Comparison of ENCODE assay signal across 15 mouse cellular contexts in the genomic region with DNA sequence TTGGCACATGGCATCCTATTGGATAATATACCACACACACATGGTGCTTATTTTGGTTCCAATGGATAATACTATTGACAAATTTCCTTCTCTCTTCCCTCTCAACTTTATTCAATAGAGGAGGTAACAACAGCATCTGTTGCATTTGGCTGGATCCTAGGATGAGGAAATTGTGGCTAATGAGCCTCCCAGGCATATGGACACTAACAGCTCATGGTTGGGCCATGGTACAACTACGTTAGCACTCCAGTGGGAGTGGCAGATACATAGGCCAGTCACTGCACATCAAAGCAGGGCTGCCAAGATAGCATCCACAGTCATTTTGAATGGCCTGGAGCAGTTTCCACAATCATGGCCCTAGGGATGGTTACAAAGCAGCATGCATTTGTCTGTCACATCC.
DNase-seq lines count a peak whose midpoint lies in the region; ATAC-seq lines count a peak whose summit lies in the region.
"Had no signal": no experiment of that assay in that cellular context is flagged by ENCODE, and none has a peak within 500 bp of the region (broad histone marks: within the 10 kb centered on the region; RNA-seq: fewer than 3 reads in every experiment).

No protein-coding gene starts in this region.

- no peak overlapping the region for H3K27ac ChIP-seq in forebrain, embryonic 14.5 days (ENCODE audit: low read depth, low read length)
- H3K27ac ChIP-seq in forebrain, embryonic 12.5 days: no peak overlapping the region
- no peak overlapping the region for H3K27ac ChIP-seq in midbrain, embryonic 14.5 days (replicated peaks; ENCODE audit: low read depth, low read length)
- no peak overlapping the region for H3K27ac ChIP-seq in midbrain, embryonic 10.5 days (replicated peaks)
- H3K27ac ChIP-seq in forebrain, embryonic 16.5 days (ENCODE audit: low read length): no peak overlapping the region
- H3K27ac ChIP-seq: embryonic facial prominence, embryonic 13.5 days; limb, embryonic 12.5 days; liver, embryonic 13.5 days; lung, embryonic 15.5 days had no signal

- H3K9ac ChIP-seq in forebrain, embryonic 14.5 days (ENCODE audit: low read length): no peak overlapping the region
- H3K9ac ChIP-seq in forebrain, embryonic 12.5 days: no peak overlapping the region
- H3K9ac ChIP-seq in midbrain, embryonic 14.5 days (replicated peaks; ENCODE audit: low read length): no peak overlapping the region
- H3K9ac ChIP-seq in forebrain, embryonic 16.5 days (replicated peaks; ENCODE audit: low read depth, low read length): no peak overlapping the region
- H3K9ac ChIP-seq: embryonic facial prominence, embryonic 13.5 days; limb, embryonic 12.5 days; liver, embryonic 13.5 days; lung, embryonic 15.5 days had no signal

- no peaks in the 10 kb centered on the region for H3K27me3 ChIP-seq in forebrain, embryonic 14.5 days (replicated peaks; ENCODE audit: control insufficient read depth, insufficient read depth, low read length)
- no peaks in the 10 kb centered on the region for H3K27me3 ChIP-seq in forebrain, embryonic 12.5 days
- H3K27me3 ChIP-seq in midbrain, embryonic 14.5 days (ENCODE audit: control insufficient read depth, insufficient read depth, low read length): no peaks in the 10 kb centered on the region
- H3K27me3 ChIP-seq in midbrain, embryonic 10.5 days (ENCODE audit: low read depth, poor library complexity, severe bottlenecking): no peaks in the 10 kb centered on the region
- H3K27me3 ChIP-seq in forebrain, embryonic 16.5 days (replicated peaks; ENCODE audit: control insufficient read depth, insufficient read depth, low read length): no peaks in the 10 kb centered on the region
- H3K27me3 ChIP-seq: embryonic facial prominence, embryonic 13.5 days; limb, embryonic 12.5 days; liver, embryonic 13.5 days; lung, embryonic 15.5 days had no signal

- H3K9me3 ChIP-seq in forebrain, embryonic 14.5 days (replicated peaks; ENCODE audit: control insufficient read depth, low read length): no peaks in the 10 kb centered on the region
- H3K9me3 ChIP-seq in forebrain, embryonic 12.5 days: no peaks in the 10 kb centered on the region
- no peaks in the 10 kb centered on the region for H3K9me3 ChIP-seq in midbrain, embryonic 14.5 days (ENCODE audit: control insufficient read depth, low read length)
- H3K9me3 ChIP-seq in midbrain, embryonic 10.5 days (replicated peaks): no peaks in the 10 kb centered on the region
- no peaks in the 10 kb centered on the region for H3K9me3 ChIP-seq in forebrain, embryonic 16.5 days (ENCODE audit: control insufficient read depth, low read length)
- H3K9me3 ChIP-seq: embryonic facial prominence, embryonic 13.5 days; limb, embryonic 12.5 days; liver, embryonic 13.5 days; lung, embryonic 15.5 days had no signal

- H3K36me3 ChIP-seq in forebrain, embryonic 14.5 days (ENCODE audit: control insufficient read depth, insufficient read depth, low read length): no peaks in the 10 kb centered on the region
- no peaks in the 10 kb centered on the region for H3K36me3 ChIP-seq in forebrain, embryonic 12.5 days (replicated peaks)
- no peaks in the 10 kb centered on the region for H3K36me3 ChIP-seq in midbrain, embryonic 14.5 days (ENCODE audit: control insufficient read depth, insufficient read depth, low read length)
- H3K36me3 ChIP-seq in midbrain, embryonic 10.5 days: no peaks in the 10 kb centered on the region
- no peaks in the 10 kb centered on the region for H3K36me3 ChIP-seq in forebrain, embryonic 16.5 days (ENCODE audit: control insufficient read depth, insufficient read depth)
- H3K36me3 ChIP-seq: limb, embryonic 12.5 days; liver, embryonic 13.5 days; lung, embryonic 15.5 days had no signal

- peak; percentile 92 for ATAC-seq in forebrain, embryonic 14.5 days
- no peak for ATAC-seq in forebrain, embryonic 12.5 days (ENCODE audit: low FRiP score)
- ATAC-seq in midbrain, embryonic 14.5 days (ENCODE audit: low FRiP score, low TSS enrichment): no peak
- peak; percentile 92 for ATAC-seq in forebrain, embryonic 16.5 days

- no peak overlapping the region for H3K4me2 ChIP-seq in forebrain, embryonic 14.5 days (ENCODE audit: low read length)
- H3K4me2 ChIP-seq in forebrain, embryonic 12.5 days: no peak overlapping the region
- no peak overlapping the region for H3K4me2 ChIP-seq in midbrain, embryonic 14.5 days (ENCODE audit: low read length)
- H3K4me2 ChIP-seq in forebrain, embryonic 16.5 days (ENCODE audit: low read length): no peak overlapping the region
- H3K4me2 ChIP-seq: embryonic facial prominence, embryonic 13.5 days; limb, embryonic 12.5 days; liver, embryonic 13.5 days; lung, embryonic 15.5 days had no signal

- peak; percentile 70 for DNase-seq in forebrain, embryonic 14.5 days (ENCODE audit: low spot score)
- DNase-seq in midbrain, embryonic 14.5 days: peak; percentile 4
- DNase-seq in midbrain, embryonic 10.5 days (ENCODE audit: low spot score): no peak
- DNase-seq in layer of hippocampus, postnatal 14 days (ENCODE audit: low spot score in 2 of 2): peak; percentile 11 to 74
- DNase-seq in ovary, postnatal 14 days (ENCODE audit: low spot score): no peak
- DNase-seq: adrenal gland, adult 8-10 months; kidney, adult 18-20 months; kidney, postnatal 10 days; liver, embryonic 13.5 days; thymus, postnatal 25 days had no signal

- H3K4me3 ChIP-seq in forebrain, embryonic 14.5 days (ENCODE audit: low read depth, low read length): no peak overlapping the region
- H3K4me3 ChIP-seq in forebrain, embryonic 12.5 days (replicated peaks): no peak overlapping the region
- H3K4me3 ChIP-seq in midbrain, embryonic 14.5 days (replicated peaks; ENCODE audit: low read depth, low read length): no peak overlapping the region
- no peak overlapping the region for H3K4me3 ChIP-seq in midbrain, embryonic 10.5 days
- no peak overlapping the region for H3K4me3 ChIP-seq in forebrain, embryonic 16.5 days (replicated peaks; ENCODE audit: low read length)
- H3K4me3 ChIP-seq: embryonic facial prominence, embryonic 13.5 days; limb, embryonic 12.5 days; liver, embryonic 13.5 days; lung, embryonic 15.5 days had no signal

- 38% methylated on average over 1 of the region's 1 CpGs for WGBS in forebrain, embryonic 14.5 days
- 67% methylated on average over 1 of the region's 1 CpGs for WGBS in forebrain, embryonic 12.5 days
- 62% methylated on average over 1 of the region's 1 CpGs for WGBS in midbrain, embryonic 14.5 days
- WGBS in midbrain, embryonic 10.5 days: 89% methylated on average over 1 of the region's 1 CpGs
- 39% methylated on average over 1 of the region's 1 CpGs for WGBS in forebrain, embryonic 16.5 days

- H3K4me1 ChIP-seq in forebrain, embryonic 14.5 days (ENCODE audit: control insufficient read depth, insufficient read depth, low read length): no peaks in the 10 kb centered on the region
- H3K4me1 ChIP-seq in forebrain, embryonic 12.5 days: no peaks in the 10 kb centered on the region
- no peaks in the 10 kb centered on the region for H3K4me1 ChIP-seq in midbrain, embryonic 14.5 days (ENCODE audit: control insufficient read depth, insufficient read depth, low read length)
- H3K4me1 ChIP-seq in midbrain, embryonic 10.5 days: no peaks in the 10 kb centered on the region
- 0 out of 2 replicates have a peak, but pooled peaks cover 3% of the 10 kb centered on the region for H3K4me1 ChIP-seq in forebrain, embryonic 16.5 days (replicated peaks; ENCODE audit: control insufficient read depth, insufficient read depth, low read length)
- H3K4me1 ChIP-seq: liver, embryonic 13.5 days; lung, embryonic 15.5 days had no signal

Comparison
In these comparisons a context has a peak if more than half of its experiments do, and no peak if none do; other contexts are left out.
1. ATAC-seq: peak in forebrain, embryonic 14.5 days (single experiment) and forebrain, embryonic 16.5 days (single experiment); none in forebrain, embryonic 12.5 days (single experiment) and midbrain, embryonic 14.5 days (single experiment).
2. DNase-seq: peak in forebrain, embryonic 14.5 days (single experiment), midbrain, embryonic 14.5 days (single experiment) and layer of hippocampus, postnatal 14 days (2 of 2); none in midbrain, embryonic 10.5 days (single experiment) and ovary, postnatal 14 days (single experiment).